Mouse (Mus musculus): ENCODE measurements around the gene Igsf3. TPM values are rescaled to one million over a fixed set of nuclear protein-coding genes. Genes with fewer than 3 reads are reported as not detected.
A peak's percentile ranks its signal among the peaks of the same experiment; 100 is the strongest.

Igsf3 gene
- polyA plus RNA-seq, 1 experiment from 2014 or later = 98.6 TPM

- no peak overlapping the region for H3K4me3 ChIP-seq (replicated peaks; ENCODE audit: low read length)
- 0 out of 2 replicates have a peak, but pooled peaks have one; percentile 5 for ATAC-seq
- H3K9me3 ChIP-seq (ENCODE audit: control insufficient read depth, low read length) = no peaks in the 10 kb centered on the region
- H3K4me2 ChIP-seq (ENCODE audit: low read length) = no peak overlapping the region
- 95% methylated on average over 6 of the region's 6 CpGs for WGBS
- H3K27me3 ChIP-seq (replicated peaks; ENCODE audit: control insufficient read depth, insufficient read depth, low read length) = no peaks in the 10 kb centered on the region
- H3K36me3 ChIP-seq (ENCODE audit: control insufficient read depth, insufficient read depth) = no peaks in the 10 kb centered on the region
- H3K9ac ChIP-seq (replicated peaks; ENCODE audit: low read depth, low read length) = no peak overlapping the region
- no peak overlapping the region for H3K27ac ChIP-seq (ENCODE audit: low read length)
- no peaks in the 10 kb centered on the region; the same call in 1 of the 2 replicates for H3K4me1 ChIP-seq (replicated peaks; ENCODE audit: control insufficient read depth, insufficient read depth, low read length)
Measured at GRCm38 (mm10) chr3:101481951-101482350, 105.1 kb downstream of the Igsf3 start.

GRCm38 (mm10) chr3:101483256-101483983 lies 106.5 kb downstream of the Igsf3 start:
- no peak overlapping the region for H3K4me2 ChIP-seq (ENCODE audit: low read length)
- no peaks in the 10 kb centered on the region for H3K9me3 ChIP-seq (ENCODE audit: control insufficient read depth, low read length)
- H3K4me3 ChIP-seq (replicated peaks; ENCODE audit: low read length) = no peak overlapping the region
- WGBS = 50% methylated on average over 3 of the region's 3 CpGs
- ATAC-seq = peak; percentile 68
- H3K27me3 ChIP-seq (replicated peaks; ENCODE audit: control insufficient read depth, insufficient read depth, low read length) = no peaks in the 10 kb centered on the region
- H3K36me3 ChIP-seq (ENCODE audit: control insufficient read depth, insufficient read depth) = no peaks in the 10 kb centered on the region
- no peak overlapping the region for H3K9ac ChIP-seq (replicated peaks; ENCODE audit: low read depth, low read length)
- H3K27ac ChIP-seq (ENCODE audit: low read length) = no peak overlapping the region
- no peaks in the 10 kb centered on the region; the same call in 1 of the 2 replicates for H3K4me1 ChIP-seq (replicated peaks; ENCODE audit: control insufficient read depth, insufficient read depth, low read length)

- Histone ChIP-seq H3K9me3 (ENCODE audit: control insufficient read depth, low read length) (no peaks in the 10 kb centered on the region), H3K9ac (replicated peaks; ENCODE audit: low read depth, low read length) (no peak overlapping the region), H3K4me1 (replicated peaks; ENCODE audit: control insufficient read depth, insufficient read depth, low read length) (no peaks in the 10 kb centered on the region; the same call in 1 of the 2 replicates), H3K27me3 (replicated peaks; ENCODE audit: control insufficient read depth, insufficient read depth, low read length) (no peaks in the 10 kb centered on the region), H3K36me3 (ENCODE audit: control insufficient read depth, insufficient read depth) (no peaks in the 10 kb centered on the region), H3K4me2 (ENCODE audit: low read length) (no peak overlapping the region), H3K27ac (ENCODE audit: low read length) (no peak overlapping the region), H3K4me3 (replicated peaks; ENCODE audit: low read length) (no peak overlapping the region)
- WGBS = 42% methylated on average over 4 of the region's 4 CpGs
- no peak for ATAC-seq
Measured at GRCm38 (mm10) chr3:101486054-101486765, 109.3 kb downstream of the Igsf3 start.

- Histone ChIP-seq H3K27me3 (replicated peaks; ENCODE audit: control insufficient read depth, insufficient read depth, low read length) (no peaks in the 10 kb centered on the region), H3K4me2 (ENCODE audit: low read length) (no peak overlapping the region), H3K9me3 (ENCODE audit: control insufficient read depth, low read length) (no peaks in the 10 kb centered on the region), H3K36me3 (ENCODE audit: control insufficient read depth, insufficient read depth) (no peaks in the 10 kb centered on the region), H3K4me3 (replicated peaks; ENCODE audit: low read length) (no peak overlapping the region), H3K27ac (ENCODE audit: low read length) (no peak overlapping the region), H3K9ac (replicated peaks; ENCODE audit: low read depth, low read length) (no peak overlapping the region), H3K4me1 (replicated peaks; ENCODE audit: control insufficient read depth, insufficient read depth, low read length) (no peaks in the 10 kb centered on the region; the same call in 1 of the 2 replicates)
- WGBS = 92% methylated on average over 5 of the region's 5 CpGs
- ATAC-seq = no peak
Measured at GRCm38 (mm10) chr3:101487436-101487835, 110.6 kb downstream of the Igsf3 start.

- H3K27me3 ChIP-seq (replicated peaks; ENCODE audit: control insufficient read depth, insufficient read depth, low read length) = no peaks in the 10 kb centered on the region
- no peaks in the 10 kb centered on the region; the same call in 1 of the 2 replicates for H3K4me1 ChIP-seq (replicated peaks; ENCODE audit: control insufficient read depth, insufficient read depth, low read length)
- H3K4me3 ChIP-seq (replicated peaks; ENCODE audit: low read length) = no peak overlapping the region
- H3K4me2 ChIP-seq (ENCODE audit: low read length) = no peak overlapping the region
- no peak for ATAC-seq
- no peaks in the 10 kb centered on the region for H3K9me3 ChIP-seq (ENCODE audit: control insufficient read depth, low read length)
- no peaks in the 10 kb centered on the region for H3K36me3 ChIP-seq (ENCODE audit: control insufficient read depth, insufficient read depth)
- H3K9ac ChIP-seq (replicated peaks; ENCODE audit: low read depth, low read length) = no peak overlapping the region
- 79% methylated on average over 7 of the region's 7 CpGs for WGBS
- no peak overlapping the region for H3K27ac ChIP-seq (ENCODE audit: low read length)
Measured at GRCm38 (mm10) chr3:101488204-101488603, 111.3 kb downstream of the Igsf3 start.

- 0 out of 2 replicates have a peak, but pooled peaks have one; percentile 2 for ATAC-seq
Measured at GRCm38 (mm10) chr3:101490515-101490914, 113.6 kb downstream of the Igsf3 start.

GRCm38 (mm10) chr3:101492908-101493307 lies 116.0 kb downstream of the Igsf3 start:
- no peaks in the 10 kb centered on the region for H3K9me3 ChIP-seq (ENCODE audit: control insufficient read depth, low read length)
- H3K27me3 ChIP-seq (replicated peaks; ENCODE audit: control insufficient read depth, insufficient read depth, low read length) = no peaks in the 10 kb centered on the region
- H3K4me1 ChIP-seq (replicated peaks; ENCODE audit: control insufficient read depth, insufficient read depth, low read length) = no peaks in the 10 kb centered on the region
- H3K4me2 ChIP-seq (ENCODE audit: low read length) = no peak overlapping the region
- H3K27ac ChIP-seq (ENCODE audit: low read length) = no peak overlapping the region
- ATAC-seq = no peak
- 77% methylated on average over 6 of the region's 6 CpGs for WGBS
- H3K36me3 ChIP-seq (ENCODE audit: control insufficient read depth, insufficient read depth) = no peaks in the 10 kb centered on the region
- H3K4me3 ChIP-seq (replicated peaks; ENCODE audit: low read length) = no peak overlapping the region
- H3K9ac ChIP-seq (replicated peaks; ENCODE audit: low read depth, low read length) = no peak overlapping the region

More at GRCm38 (mm10) chr3:101490515-101490914, 113.6 kb downstream of the Igsf3 start:
- Histone ChIP-seq H3K36me3 (ENCODE audit: control insufficient read depth, insufficient read depth) (no peaks in the 10 kb centered on the region), H3K27me3 (replicated peaks; ENCODE audit: control insufficient read depth, insufficient read depth, low read length) (no peaks in the 10 kb centered on the region), H3K4me1 (replicated peaks; ENCODE audit: control insufficient read depth, insufficient read depth, low read length) (no peaks in the 10 kb centered on the region; the same call in 1 of the 2 replicates), H3K4me3 (replicated peaks; ENCODE audit: low read length) (no peak overlapping the region), H3K9me3 (ENCODE audit: control insufficient read depth, low read length) (no peaks in the 10 kb centered on the region), H3K4me2 (ENCODE audit: low read length) (no peak overlapping the region), H3K27ac (ENCODE audit: low read length) (no peak overlapping the region), H3K9ac (replicated peaks; ENCODE audit: low read depth, low read length) (no peak overlapping the region)
- WGBS = 69% methylated on average over 9 of the region's 9 CpGs

GRCm38 (mm10) chr3:101493937-101494459 lies 117.1 kb downstream of the Igsf3 start:
- WGBS = 49% methylated on average over 10 of the region's 10 CpGs
- no peak overlapping the region for H3K27ac ChIP-seq (ENCODE audit: low read length)
- H3K27me3 ChIP-seq (replicated peaks; ENCODE audit: control insufficient read depth, insufficient read depth, low read length) = no peaks in the 10 kb centered on the region

GRCm38 (mm10) chr3:101497432-101498030 lies 120.6 kb downstream of the Igsf3 start:
- Histone ChIP-seq H3K9me3 (ENCODE audit: control insufficient read depth, low read length) (no peaks in the 10 kb centered on the region), H3K9ac (replicated peaks; ENCODE audit: low read depth, low read length) (no peak overlapping the region), H3K4me2 (ENCODE audit: low read length) (no peak overlapping the region), H3K4me1 (replicated peaks; ENCODE audit: control insufficient read depth, insufficient read depth, low read length) (no peaks in the 10 kb centered on the region), H3K36me3 (ENCODE audit: control insufficient read depth, insufficient read depth) (no peaks in the 10 kb centered on the region), H3K4me3 (replicated peaks; ENCODE audit: low read length) (no peak overlapping the region), H3K27me3 (replicated peaks; ENCODE audit: control insufficient read depth, insufficient read depth, low read length) (no peaks in the 10 kb centered on the region), H3K27ac (ENCODE audit: low read length) (no peak overlapping the region)
- no peak for ATAC-seq
- WGBS = 86% methylated on average over 10 of the region's 10 CpGs

More at GRCm38 (mm10) chr3:101493937-101494459, 117.1 kb downstream of the Igsf3 start:
- ATAC-seq = peak; percentile 82
- no peak overlapping the region for H3K4me3 ChIP-seq (replicated peaks; ENCODE audit: low read length)
- H3K4me1 ChIP-seq (replicated peaks; ENCODE audit: control insufficient read depth, insufficient read depth, low read length) = no peaks in the 10 kb centered on the region
- no peak overlapping the region for H3K4me2 ChIP-seq (ENCODE audit: low read length)
- H3K36me3 ChIP-seq (ENCODE audit: control insufficient read depth, insufficient read depth) = no peaks in the 10 kb centered on the region
- H3K9me3 ChIP-seq (ENCODE audit: control insufficient read depth, low read length) = no peaks in the 10 kb centered on the region
- no peak overlapping the region for H3K9ac ChIP-seq (replicated peaks; ENCODE audit: low read depth, low read length)

Measured in forebrain, embryonic 16.5 days (tissue).